Mouse (Mus musculus): ENCODE results near the gene Defb29. TPM values are rescaled to one million over a fixed set of nuclear protein-coding genes. Genes with fewer than 3 reads are reported as not detected.

The Defb29 gene
- polyA plus RNA-seq, 1 experiment from 2014 or later, result not detected

DNA sequence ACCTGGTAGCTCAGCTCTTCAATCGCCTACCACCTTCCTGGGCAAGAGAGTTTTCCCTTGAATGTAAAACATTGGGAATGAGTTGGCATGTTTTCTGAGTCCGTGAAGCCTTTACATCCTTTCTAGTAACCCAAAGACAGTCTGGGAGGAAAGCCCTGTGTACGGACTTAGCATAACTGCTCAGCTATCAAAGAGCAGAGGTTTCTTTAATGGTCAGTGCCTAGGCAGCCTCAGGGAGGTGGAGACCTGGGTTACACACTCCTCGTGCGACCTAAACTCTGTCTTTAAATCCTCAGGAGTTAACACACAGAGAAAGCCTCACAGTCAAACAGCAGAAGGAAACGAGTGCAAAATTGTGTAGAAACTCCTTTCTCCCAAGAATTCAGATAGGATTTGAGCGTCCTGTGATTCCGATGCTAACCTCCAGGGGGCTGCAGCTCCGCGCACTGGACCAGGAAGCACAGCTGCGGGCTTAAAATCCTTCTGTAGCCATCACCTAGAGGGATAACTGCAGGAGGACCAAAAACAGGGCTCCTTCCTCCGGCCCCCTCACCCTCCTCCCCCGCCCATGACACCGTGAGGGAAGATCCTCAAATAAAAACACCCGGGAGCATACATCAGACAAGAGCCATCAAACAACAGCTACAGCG is 14.0 kb upstream of the Defb29 start:
- Histone ChIP-seq H3K4me1 (peaks cover 7% of the 10 kb centered on the region), H3K27me3 (ENCODE audit: poor library complexity, severe bottlenecking) (no peaks in the 10 kb centered on the region), H3K9me3 (no peaks in the 10 kb centered on the region), H3K36me3 (replicated peaks) (no peaks in the 10 kb centered on the region), H3K27ac (no peak overlapping the region), H3K4me3 (peak overlapping the region; percentile 25)
- WGBS, result 15% methylated on average over 16 of the region's 16 CpGs
- DNase-seq (ENCODE audit: extremely low spot score, low spot score), result peak; percentile 71

DNA sequence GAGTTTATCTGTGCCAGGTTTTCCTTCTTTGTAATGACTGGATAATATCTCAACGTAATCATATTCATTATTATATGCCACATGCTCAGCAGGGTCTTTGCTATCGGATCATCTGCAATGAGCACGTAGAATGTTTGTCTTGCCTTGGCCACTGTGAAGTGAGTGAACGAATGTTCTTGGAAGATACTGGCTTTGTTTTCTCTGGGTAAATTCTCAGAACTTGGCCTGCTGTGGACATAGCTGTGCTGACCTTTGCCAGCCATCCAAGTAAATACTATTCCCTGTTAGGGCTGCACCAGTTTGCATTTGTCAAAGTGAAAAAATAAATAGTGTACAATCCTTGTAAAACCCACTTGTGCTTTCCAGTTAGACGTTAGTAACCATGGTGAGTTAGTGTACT is 8.2 kb upstream of the Defb29 start:
- 90% methylated on average over 5 of the region's 5 CpGs for WGBS
- H3K36me3 ChIP-seq (replicated peaks), result no peaks in the 10 kb centered on the region
- no peak overlapping the region for H3K27ac ChIP-seq
- no peaks in the 10 kb centered on the region for H3K9me3 ChIP-seq
- DNase-seq (ENCODE audit: extremely low spot score, low spot score), result no peak
- H3K4me1 ChIP-seq, result 0 out of 2 replicates have a peak, but pooled peaks cover 4% of the 10 kb centered on the region
- no peaks in the 10 kb centered on the region for H3K27me3 ChIP-seq (ENCODE audit: poor library complexity, severe bottlenecking)
- H3K4me3 ChIP-seq, result no peak overlapping the region

- 31% methylated on average over 4 of the region's 4 CpGs for WGBS
- peak; percentile 30 for DNase-seq (ENCODE audit: extremely low spot score, low spot score)
- no peaks in the 10 kb centered on the region for H3K36me3 ChIP-seq (replicated peaks)
- H3K4me1 ChIP-seq, result 0 out of 2 replicates have a peak, but pooled peaks cover 4% of the 10 kb centered on the region
- H3K27ac ChIP-seq, result no peak overlapping the region
- H3K4me3 ChIP-seq, result no peak overlapping the region
- H3K27me3 ChIP-seq (ENCODE audit: poor library complexity, severe bottlenecking), result no peaks in the 10 kb centered on the region
- peaks cover 5% of the 10 kb centered on the region; the same call in 1 of the 2 replicates for H3K9me3 ChIP-seq
These were observed 4.8 kb upstream of the Defb29 start for GRCm38 (mm10) chr2:152544691-152545090.

DNA sequence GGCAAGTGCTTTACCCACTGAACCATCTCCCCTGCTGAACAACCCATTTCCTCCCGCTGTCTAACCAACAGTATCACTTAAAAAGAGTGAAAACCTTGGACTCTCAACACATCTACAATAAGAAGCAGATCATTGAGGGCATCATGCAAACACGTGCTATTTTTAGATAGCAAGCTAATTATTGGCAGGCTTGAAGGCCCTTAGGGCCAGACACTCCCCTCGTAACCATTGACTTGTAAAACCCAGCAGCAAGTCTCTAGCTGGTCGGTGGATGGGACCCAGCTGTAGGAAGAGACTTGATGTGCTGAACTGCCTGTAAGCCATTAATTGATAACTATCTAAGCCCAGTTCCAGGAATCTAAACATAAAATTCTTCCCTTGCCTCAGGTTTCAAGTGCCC is 3.6 kb upstream of the Defb29 start:
- Histone ChIP-seq H3K4me1 (0 out of 2 replicates have a peak, but pooled peaks cover 4% of the 10 kb centered on the region), H3K4me3 (no peak overlapping the region), H3K27ac (no peak overlapping the region), H3K9me3 (peaks cover 5% of the 10 kb centered on the region; the same call in 1 of the 2 replicates), H3K36me3 (replicated peaks) (no peaks in the 10 kb centered on the region), H3K27me3 (ENCODE audit: poor library complexity, severe bottlenecking) (no peaks in the 10 kb centered on the region)
- DNase-seq (ENCODE audit: extremely low spot score, low spot score), result no peak
- 85% methylated on average over 4 of the region's 4 CpGs for WGBS

GRCm38 (mm10) chr2:152542897-152543296 is 3.0 kb upstream of the Defb29 start:
- 0 out of 2 replicates have a peak, but pooled peaks cover 2% of the 10 kb centered on the region for H3K4me1 ChIP-seq
- DNase-seq (ENCODE audit: extremely low spot score, low spot score), result no peak
- 69% methylated on average over 2 of the region's 2 CpGs for WGBS
- H3K27ac ChIP-seq, result no peak overlapping the region
- no peak overlapping the region for H3K4me3 ChIP-seq
- H3K9me3 ChIP-seq, result peaks cover 5% of the 10 kb centered on the region; the same call in 1 of the 2 replicates
- H3K27me3 ChIP-seq (ENCODE audit: poor library complexity, severe bottlenecking), result no peaks in the 10 kb centered on the region
- H3K36me3 ChIP-seq (replicated peaks), result no peaks in the 10 kb centered on the region

GRCm38 (mm10) chr2:152541979-152542378 is 2.1 kb upstream of the Defb29 start:
- WGBS, result 91% methylated on average over 9 of the region's 9 CpGs
- no peaks in the 10 kb centered on the region for H3K36me3 ChIP-seq (replicated peaks)
- H3K4me1 ChIP-seq, result no peaks in the 10 kb centered on the region
- peaks cover 5% of the 10 kb centered on the region; the same call in 1 of the 2 replicates for H3K9me3 ChIP-seq
- no peak overlapping the region for H3K4me3 ChIP-seq
- no peak for DNase-seq (ENCODE audit: extremely low spot score, low spot score)
- no peaks in the 10 kb centered on the region for H3K27me3 ChIP-seq (ENCODE audit: poor library complexity, severe bottlenecking)
- no peak overlapping the region for H3K27ac ChIP-seq

GRCm38 (mm10) chr2:152517981-152518380 is 21.9 kb downstream of the Defb29 start, which contains the start of gene Defb28:
TSS of gene Defb28 (plus strand) at chr2:152518255.
- Histone ChIP-seq H3K36me3 (replicated peaks) (no peaks in the 10 kb centered on the region), H3K4me1 (no peaks in the 10 kb centered on the region), H3K4me3 (no peak within 1 kb of the TSS), H3K9me3 (no peaks in the 10 kb centered on the region), H3K27me3 (ENCODE audit: poor library complexity, severe bottlenecking) (no peaks in the 10 kb centered on the region), H3K27ac (no peak within 1 kb of the TSS)
- no peak for DNase-seq (ENCODE audit: extremely low spot score, low spot score)
- 78% methylated on average over 4 of the region's 4 CpGs for WGBS

GRCm38 (mm10) chr2:152516084-152516483 is 23.8 kb downstream of the Defb29 start:
- Histone ChIP-seq H3K4me3 (no peak overlapping the region), H3K4me1 (no peaks in the 10 kb centered on the region), H3K27me3 (ENCODE audit: poor library complexity, severe bottlenecking) (no peaks in the 10 kb centered on the region), H3K36me3 (replicated peaks) (no peaks in the 10 kb centered on the region), H3K9me3 (no peaks in the 10 kb centered on the region), H3K27ac (no peak overlapping the region)
- no peak for DNase-seq (ENCODE audit: extremely low spot score, low spot score)
- WGBS, result 90% methylated on average over 4 of the region's 4 CpGs

DNA sequence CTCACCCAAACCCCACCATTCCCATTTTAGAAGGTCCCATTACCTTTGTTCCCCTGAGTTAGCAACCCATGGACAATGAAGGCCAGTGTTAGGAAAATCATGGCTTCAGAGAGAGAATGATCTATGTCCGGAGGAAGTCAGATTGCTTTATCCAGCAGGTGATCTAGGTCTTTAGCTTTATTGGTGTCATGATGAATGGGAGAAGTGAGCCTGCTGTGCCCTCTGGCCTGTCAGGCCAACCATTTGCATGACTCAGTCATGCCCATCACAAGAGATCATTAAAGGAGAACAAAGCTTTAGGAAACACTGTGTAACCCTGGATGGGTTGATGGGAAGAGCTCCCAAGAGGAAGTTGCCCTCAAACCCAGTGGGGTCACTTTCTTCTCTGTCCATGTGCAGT is 28.3 kb downstream of the Defb29 start, which contains the start of gene Defb26:
Gene Defb26 (minus strand): TSS at position 101 of the 400 bp plus-strand sequence.
- no peak within 1 kb of the TSS for H3K4me3 ChIP-seq
- no peaks in the 10 kb centered on the region for H3K4me1 ChIP-seq
- H3K27ac ChIP-seq, result no peak within 1 kb of the TSS
- no peaks in the 10 kb centered on the region for H3K36me3 ChIP-seq (replicated peaks)
- H3K9me3 ChIP-seq, result no peaks in the 10 kb centered on the region
- H3K27me3 ChIP-seq (ENCODE audit: poor library complexity, severe bottlenecking), result no peaks in the 10 kb centered on the region
- DNase-seq (ENCODE audit: extremely low spot score, low spot score), result no peak
- WGBS, result 93% methylated on average over 1 of the region's 1 CpGs

DNA sequence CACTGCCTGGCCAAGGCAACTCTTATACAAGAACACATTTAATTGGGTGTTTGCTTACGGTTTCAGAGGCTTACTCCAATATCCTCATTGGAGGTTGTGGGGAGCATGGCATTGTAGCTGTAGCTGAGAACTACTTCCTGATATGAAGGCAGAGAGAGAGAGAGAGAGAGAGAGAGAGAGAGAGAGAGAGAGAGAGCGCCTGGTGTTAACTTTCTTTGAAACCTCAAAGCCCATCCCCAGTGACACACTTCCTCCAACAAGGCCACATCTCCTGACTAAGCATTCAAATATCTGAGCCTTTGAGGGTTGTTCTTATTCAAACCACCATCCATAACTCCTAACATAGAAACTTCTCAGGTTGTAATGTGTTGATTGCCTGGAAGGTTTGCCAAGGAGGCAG is 35.9 kb downstream of the Defb29 start:
- DNase-seq (ENCODE audit: extremely low spot score, low spot score), result no peak
- 84% methylated on average over 2 of the region's 2 CpGs for WGBS

GRCm38 (mm10) chr2:152500863-152501229 is 39.1 kb downstream of the Defb29 start:
- WGBS, result 77% methylated on average over 6 of the region's 6 CpGs

More for the DNA sequence above, 35.9 kb downstream of the Defb29 start:
- no peak overlapping the region for H3K27ac ChIP-seq
- H3K9me3 ChIP-seq, result no peaks in the 10 kb centered on the region
- no peak overlapping the region for H3K4me3 ChIP-seq
- no peaks in the 10 kb centered on the region for H3K27me3 ChIP-seq (ENCODE audit: poor library complexity, severe bottlenecking)
- H3K4me1 ChIP-seq, result no peaks in the 10 kb centered on the region
- no peaks in the 10 kb centered on the region for H3K36me3 ChIP-seq (replicated peaks)

DNA sequence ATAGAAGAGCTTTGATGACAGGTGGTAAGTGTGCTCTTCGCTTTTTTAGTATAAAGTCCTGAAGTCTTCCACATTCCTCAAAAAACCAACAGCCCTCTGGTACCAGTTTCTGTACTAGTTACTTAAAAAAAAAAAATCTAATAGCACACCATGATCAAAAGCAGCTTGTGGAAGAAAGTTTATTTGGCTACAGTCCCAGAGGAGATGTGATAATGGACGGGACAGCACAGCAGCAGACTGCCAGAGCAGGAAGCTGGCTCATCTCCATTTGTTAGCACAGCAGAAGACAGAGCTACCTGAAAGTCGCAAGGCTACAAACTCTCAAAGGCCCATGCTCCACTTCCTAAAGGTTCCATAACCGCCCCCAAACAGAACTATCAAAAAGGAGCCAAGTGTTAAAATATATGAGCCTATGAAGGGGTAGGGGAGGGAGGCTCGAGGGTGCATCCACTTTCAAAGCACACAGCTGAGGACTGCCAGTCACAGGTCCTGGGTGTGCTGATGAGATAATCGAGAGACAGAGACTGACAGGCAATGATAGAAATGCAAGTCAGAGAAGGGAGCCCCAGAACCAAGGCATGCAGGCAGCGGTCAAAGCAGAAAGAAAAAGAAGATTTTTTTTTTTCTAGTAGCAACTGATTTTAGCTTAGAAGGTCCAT is 39.6 kb downstream of the Defb29 start:
- H3K27me3 ChIP-seq (ENCODE audit: poor library complexity, severe bottlenecking), result no peaks in the 10 kb centered on the region
- 86% methylated on average over 7 of the region's 7 CpGs for WGBS
- no peak overlapping the region for H3K27ac ChIP-seq
- H3K4me1 ChIP-seq, result no peaks in the 10 kb centered on the region
- no peak overlapping the region for H3K4me3 ChIP-seq
- no peaks in the 10 kb centered on the region for H3K9me3 ChIP-seq
- DNase-seq (ENCODE audit: extremely low spot score, low spot score), result no peak
- no peaks in the 10 kb centered on the region for H3K36me3 ChIP-seq (replicated peaks)

More at GRCm38 (mm10) chr2:152500863-152501229, 39.1 kb downstream of the Defb29 start:
- no peaks in the 10 kb centered on the region for H3K27me3 ChIP-seq (ENCODE audit: poor library complexity, severe bottlenecking)
- H3K4me3 ChIP-seq, result no peak overlapping the region
- no peak for DNase-seq (ENCODE audit: extremely low spot score, low spot score)
- no peaks in the 10 kb centered on the region for H3K9me3 ChIP-seq
- H3K36me3 ChIP-seq (replicated peaks), result no peaks in the 10 kb centered on the region
- no peaks in the 10 kb centered on the region for H3K4me1 ChIP-seq
- H3K27ac ChIP-seq, result no peak overlapping the region

- H3K36me3 ChIP-seq (replicated peaks), result no peaks in the 10 kb centered on the region
- H3K4me3 ChIP-seq, result no peak overlapping the region
- no peaks in the 10 kb centered on the region for H3K27me3 ChIP-seq (ENCODE audit: poor library complexity, severe bottlenecking)
- H3K9me3 ChIP-seq, result no peaks in the 10 kb centered on the region
- DNase-seq (ENCODE audit: extremely low spot score, low spot score), result no peak
- WGBS, result 88% methylated on average over 6 of the region's 6 CpGs
- no peaks in the 10 kb centered on the region for H3K4me1 ChIP-seq
- H3K27ac ChIP-seq, result no peak overlapping the region
These were observed 41.9 kb downstream of the Defb29 start for GRCm38 (mm10) chr2:152498020-152498419.
